Mouse (Mus musculus) stomach, embryonic 16.5 days (tissue): ENCODE measurements at regions not wholly inside any gene's neighbourhood (a gene's known extent, or its start where the extent isn't known, plus 50 kb on each side); places are given as distances from the start of the nearest gene placed in this dataset.
A peak's percentile ranks its signal among the peaks of the same experiment; 100 is the strongest.

Experiments
- ATAC-seq: fragments of 200-750 bp; cut with Nextera tagmentation; 2 replicates; pipeline ENCODE4 v1.8.0; 2017; ENCODE audit warnings: moderate number of reproducible peaks, moderate TSS enrichment; ENCODE audit not compliant: insufficient read depth, low FRiP score
- H3K27ac ChIP-seq: fragments of 300-500 bp; sonication (generic); 2 replicates; pipeline ENCODE4 v1.5.1; 2014; ENCODE audit warnings: low read length
- H3K27me3 ChIP-seq: fragments of 300-500 bp; sonication (generic); 2 replicates; pipeline ENCODE4 v1.6.1; 2014; ENCODE audit warnings: low read length, control low read depth, mixed read lengths; ENCODE audit not compliant: control insufficient read depth, insufficient read depth
- H3K36me3 ChIP-seq: fragments of 300-500 bp; sonication (generic); 2 replicates; pipeline ENCODE4 v1.6.1; 2014; ENCODE audit warnings: low read length; ENCODE audit not compliant: control insufficient read depth, insufficient read depth
- H3K4me1 ChIP-seq: fragments of 300-500 bp; sonication (generic); 2 replicates; pipeline ENCODE4 v1.6.1; 2014; ENCODE audit warnings: low read length, control low read depth, mixed read lengths; ENCODE audit not compliant: control insufficient read depth, insufficient read depth
- H3K4me2 ChIP-seq: fragments of 300-500 bp; sonication (generic); 2 replicates; pipeline ENCODE4 v1.6.1; 2014; ENCODE audit warnings: low read depth, low read length, mixed read lengths
- H3K4me3 ChIP-seq: fragments of 300-500 bp; sonication (generic); replicated peaks from 2 replicates; pipeline ENCODE4 v1.5.1; 2014; ENCODE audit warnings: mild to moderate bottlenecking, low read length
- H3K9ac ChIP-seq: fragments of 300-500 bp; sonication (generic); 2 replicates; pipeline ENCODE4 v1.6.1; 2014; ENCODE audit warnings: low read length
- H3K9me3 ChIP-seq: fragments of 300-500 bp; sonication (generic); replicated peaks from 2 replicates; pipeline ENCODE4 v1.6.1; 2016; ENCODE audit warnings: low read length, control low read depth; ENCODE audit not compliant: control insufficient read depth
- WGBS: fragments of 180-500 bp; shearing (Covaris S2); extraction: QIAGEN DNeasy Blood & Tissue Kit; methylation state at CpG from one replicate; pipeline ENCODE4 v1.1.7; 2014; 5-methylcytosine and 5-hydroxymethylcytosine counted together

DNA sequence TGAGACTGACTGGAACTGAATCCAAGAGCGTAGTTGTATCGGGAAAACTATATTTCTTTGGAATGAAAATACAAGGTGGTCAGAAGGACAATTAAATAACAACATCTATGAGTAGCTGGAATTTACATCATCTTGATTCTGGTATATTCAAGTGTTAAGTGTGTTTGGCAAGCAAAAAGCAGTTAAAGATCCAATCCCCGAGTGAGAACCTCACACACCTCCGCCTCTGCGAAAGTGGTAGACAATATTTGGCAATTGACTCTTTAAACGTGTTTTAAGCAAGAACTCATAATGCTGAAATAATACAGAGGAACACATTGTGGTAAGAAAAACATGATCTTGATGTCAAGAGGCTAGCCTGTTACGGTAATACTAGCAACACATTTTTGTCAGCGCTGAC is 231.2 kb upstream of the Dab2 start:
- no peaks in the 10 kb centered on the region for H3K36me3 ChIP-seq
- H3K27me3 ChIP-seq, result no peaks in the 10 kb centered on the region
- ATAC-seq, result no peak
- no peak overlapping the region for H3K4me3 ChIP-seq
- no peak overlapping the region for H3K27ac ChIP-seq
- no peaks in the 10 kb centered on the region for H3K9me3 ChIP-seq
- no peak overlapping the region for H3K9ac ChIP-seq
- no peak overlapping the region for H3K4me2 ChIP-seq
- H3K4me1 ChIP-seq, result no peaks in the 10 kb centered on the region
- WGBS, result 90% methylated on average over 8 of the region's 8 CpGs

DNA sequence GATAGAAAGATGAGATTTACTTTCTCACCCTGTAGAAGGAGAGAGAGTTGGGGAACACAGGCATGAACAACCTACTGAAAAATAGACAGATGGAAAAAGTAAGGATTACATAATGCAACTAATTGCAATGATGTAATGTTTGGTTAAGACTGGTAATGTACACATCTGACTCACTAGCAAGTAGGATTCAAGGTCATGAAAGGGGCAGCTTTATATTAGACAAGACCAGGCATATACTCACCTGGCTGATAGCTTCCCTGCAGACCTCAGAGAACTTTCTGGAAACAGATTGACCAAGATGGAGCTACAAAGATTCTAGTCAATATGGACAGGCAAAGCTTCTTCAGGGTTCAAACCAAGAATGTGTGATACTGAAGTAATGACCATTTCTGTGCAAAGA is 227.7 kb upstream of the Dab2 start:
- peak; percentile 68; the same call in 1 of the 2 replicates for ATAC-seq
- no peaks in the 10 kb centered on the region for H3K36me3 ChIP-seq
- no peaks in the 10 kb centered on the region for H3K9me3 ChIP-seq
- H3K9ac ChIP-seq, result no peak overlapping the region
- no peaks in the 10 kb centered on the region for H3K4me1 ChIP-seq
- no peak overlapping the region for H3K4me2 ChIP-seq
- H3K27ac ChIP-seq, result no peak overlapping the region
- no peaks in the 10 kb centered on the region for H3K27me3 ChIP-seq
- no peak overlapping the region for H3K4me3 ChIP-seq

DNA sequence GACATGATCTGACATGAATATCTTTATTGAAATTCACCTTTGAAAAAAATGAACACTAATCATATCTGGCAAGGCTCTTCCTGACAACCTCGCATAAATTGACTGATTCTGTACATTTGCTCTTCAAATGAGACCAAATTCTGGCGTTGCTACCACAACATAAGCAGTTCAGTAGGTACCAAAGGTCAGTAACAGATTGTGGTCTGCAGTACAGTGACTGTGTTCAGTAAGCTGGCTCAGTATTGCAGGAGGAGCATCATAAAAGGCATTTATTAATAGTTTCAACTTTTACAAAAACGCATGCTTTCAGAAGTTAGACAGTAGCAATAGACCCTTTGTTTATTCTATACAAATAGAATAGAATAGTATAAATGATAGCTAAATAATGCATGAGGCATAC is 226.7 kb upstream of the Dab2 start:
- Histone ChIP-seq H3K27ac (no peak overlapping the region), H3K4me3 (no peak overlapping the region), H3K27me3 (no peaks in the 10 kb centered on the region), H3K9ac (no peak overlapping the region), H3K4me1 (no peaks in the 10 kb centered on the region), H3K4me2 (no peak overlapping the region), H3K9me3 (no peaks in the 10 kb centered on the region), H3K36me3 (no peaks in the 10 kb centered on the region)
- no peak for ATAC-seq
- WGBS, result 60% methylated on average over 3 of the region's 3 CpGs

DNA sequence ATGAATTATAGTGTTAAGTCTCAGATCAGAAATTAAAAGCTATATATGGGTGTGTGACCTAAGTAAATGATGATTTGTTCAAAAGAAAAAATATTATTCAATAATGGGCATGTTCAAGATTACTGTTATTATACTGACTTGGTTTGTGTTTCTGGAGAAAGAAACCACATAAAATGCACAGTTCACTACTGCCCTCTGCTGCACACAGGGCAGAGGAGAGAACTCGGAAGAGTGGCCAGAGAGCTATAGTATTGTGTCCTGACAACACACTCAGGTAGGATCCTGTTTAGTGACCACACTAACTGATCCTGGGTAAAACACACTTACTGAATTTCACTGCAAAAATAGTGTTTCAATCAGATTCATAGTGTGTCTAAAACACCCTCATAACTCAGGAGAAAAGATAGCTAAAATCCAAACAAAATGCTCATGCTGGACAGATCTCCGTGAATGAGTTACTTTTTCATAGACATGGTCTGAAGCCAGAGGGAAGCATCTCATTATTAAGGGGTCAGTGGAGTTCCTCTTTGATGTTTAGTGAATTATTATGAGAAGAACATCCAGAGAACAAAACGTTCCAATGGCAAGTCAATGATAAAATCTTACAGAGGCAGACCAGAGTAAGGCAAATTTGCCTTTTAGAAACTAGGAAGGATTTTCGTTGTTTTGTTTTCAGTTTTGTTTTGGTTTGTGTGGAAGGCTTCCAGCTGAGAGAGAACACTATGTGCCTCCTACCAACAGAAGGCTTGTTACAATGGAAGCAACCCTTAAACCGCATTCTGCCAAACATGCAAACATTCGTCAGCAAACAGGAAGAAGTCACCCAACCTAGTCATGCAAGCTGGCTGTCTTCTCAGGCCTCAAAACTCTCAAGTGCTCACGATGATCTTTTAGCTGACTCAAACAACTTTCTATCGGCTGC is 218.6 kb upstream of the Dab2 start:
- Histone ChIP-seq H3K4me1 (no peaks in the 10 kb centered on the region), H3K36me3 (no peaks in the 10 kb centered on the region), H3K9ac (no peak overlapping the region), H3K27me3 (no peaks in the 10 kb centered on the region), H3K4me3 (no peak overlapping the region), H3K27ac (no peak overlapping the region), H3K4me2 (no peak overlapping the region; the same call in 1 of the 2 replicates), H3K9me3 (no peaks in the 10 kb centered on the region)
- ATAC-seq, result no peak
- WGBS, result 52% methylated on average over 8 of the region's 8 CpGs

DNA sequence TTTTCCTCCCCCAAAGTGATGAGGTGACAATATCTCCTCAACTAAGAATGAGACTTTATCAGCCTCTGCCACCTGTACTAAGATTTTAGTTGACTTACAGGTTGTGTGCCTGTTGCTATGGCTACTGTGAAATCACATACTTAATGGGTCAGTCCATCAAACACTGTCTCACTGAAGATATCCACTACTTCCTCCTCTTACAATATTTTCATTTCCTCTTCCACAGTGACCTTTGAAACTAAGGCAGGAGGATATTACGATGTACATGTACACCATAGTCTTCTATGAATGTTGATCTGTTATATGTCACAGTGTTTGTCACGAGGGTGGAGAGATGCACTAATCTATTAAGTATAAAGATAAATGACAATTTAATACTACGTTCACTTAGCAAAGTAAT is 212.4 kb upstream of the Dab2 start:
- ATAC-seq, result no peak
- H3K4me2 ChIP-seq, result no peak overlapping the region
- H3K27me3 ChIP-seq, result no peaks in the 10 kb centered on the region

DNA sequence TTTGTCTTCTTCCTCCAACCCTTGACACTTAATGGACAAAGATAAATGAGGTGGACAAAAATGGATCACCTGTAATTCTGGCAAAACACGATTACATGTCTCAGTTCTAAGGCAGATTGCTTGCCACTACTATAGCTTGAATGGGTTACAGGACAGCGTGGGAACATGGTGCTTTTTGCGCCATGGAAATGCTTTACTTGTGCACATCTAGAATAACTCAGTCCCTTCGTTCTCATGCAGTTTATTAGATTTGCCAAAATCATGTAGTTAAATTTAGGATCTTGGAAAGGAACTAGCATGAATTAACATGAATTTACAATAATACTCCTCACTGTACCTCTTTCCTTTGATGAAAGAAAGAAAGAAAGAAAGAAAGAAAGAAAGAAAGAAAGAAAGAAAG is 211.1 kb upstream of the Dab2 start:
- no peaks in the 10 kb centered on the region for H3K4me1 ChIP-seq
- no peaks in the 10 kb centered on the region for H3K27me3 ChIP-seq
- no peak overlapping the region for H3K4me2 ChIP-seq
- no peak overlapping the region for H3K4me3 ChIP-seq
- H3K9ac ChIP-seq, result no peak overlapping the region
- WGBS, result 77% methylated on average over 4 of the region's 4 CpGs
- no peak for ATAC-seq
- no peaks in the 10 kb centered on the region for H3K36me3 ChIP-seq
- H3K9me3 ChIP-seq, result no peaks in the 10 kb centered on the region
- H3K27ac ChIP-seq, result no peak overlapping the region

More for the DNA sequence above, 212.4 kb upstream of the Dab2 start:
- Histone ChIP-seq H3K9me3 (no peaks in the 10 kb centered on the region), H3K27ac (no peak overlapping the region), H3K4me1 (no peaks in the 10 kb centered on the region), H3K4me3 (no peak overlapping the region), H3K36me3 (no peaks in the 10 kb centered on the region), H3K9ac (no peak overlapping the region)
- WGBS, result 68% methylated on average over 3 of the region's 3 CpGs

DNA sequence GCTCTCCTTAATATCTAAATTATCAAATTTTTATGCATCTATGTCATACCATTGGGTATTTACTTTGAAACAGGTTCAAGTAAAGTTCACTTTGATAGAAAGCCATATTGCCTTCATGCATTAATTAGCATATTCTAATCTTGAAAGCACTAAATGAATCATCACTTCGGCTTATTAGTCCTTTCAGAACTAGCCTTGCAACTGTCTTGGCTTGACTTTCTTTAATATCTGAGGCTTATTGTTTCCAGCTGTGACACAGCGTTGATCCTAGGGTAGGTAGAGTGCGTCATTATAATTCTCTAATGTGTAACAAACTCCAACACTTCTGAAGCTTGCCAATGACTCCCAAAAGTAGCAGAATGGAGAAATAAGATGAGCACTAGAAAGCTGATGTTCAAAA is 169.9 kb upstream of the Dab2 start:
- H3K27ac ChIP-seq, result no peak overlapping the region
- no peaks in the 10 kb centered on the region for H3K4me1 ChIP-seq
- H3K4me3 ChIP-seq, result no peak overlapping the region
- no peak overlapping the region for H3K9ac ChIP-seq
- no peak overlapping the region for H3K4me2 ChIP-seq
- no peak for ATAC-seq
- H3K9me3 ChIP-seq, result no peaks in the 10 kb centered on the region
- H3K36me3 ChIP-seq, result no peaks in the 10 kb centered on the region
- WGBS, result 78% methylated on average over 3 of the region's 3 CpGs
- H3K27me3 ChIP-seq, result no peaks in the 10 kb centered on the region

DNA sequence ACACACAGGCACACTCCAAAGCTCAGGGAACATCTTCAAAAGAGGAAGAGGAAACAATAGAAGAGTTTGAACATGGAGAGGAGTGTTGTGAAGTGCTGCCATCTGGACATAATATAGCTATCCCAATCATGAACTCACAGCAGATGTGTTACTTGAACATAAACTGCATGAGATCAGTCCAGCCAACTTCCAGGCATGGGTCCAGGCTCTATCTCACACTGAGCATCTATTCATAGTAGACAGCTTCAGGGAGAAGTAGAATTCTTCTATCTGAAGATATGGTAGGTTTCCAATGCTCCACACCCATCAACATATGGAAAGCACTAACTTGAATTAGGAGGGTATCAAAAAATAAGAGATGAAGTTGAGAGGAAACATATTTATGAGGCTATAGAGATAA is 167.4 kb upstream of the Dab2 start:
- Histone ChIP-seq H3K9me3 (no peaks in the 10 kb centered on the region), H3K27me3 (no peaks in the 10 kb centered on the region), H3K4me3 (no peak overlapping the region), H3K27ac (no peak overlapping the region), H3K4me1 (no peaks in the 10 kb centered on the region), H3K36me3 (no peaks in the 10 kb centered on the region), H3K4me2 (no peak overlapping the region), H3K9ac (no peak overlapping the region)
- ATAC-seq, result no peak

DNA sequence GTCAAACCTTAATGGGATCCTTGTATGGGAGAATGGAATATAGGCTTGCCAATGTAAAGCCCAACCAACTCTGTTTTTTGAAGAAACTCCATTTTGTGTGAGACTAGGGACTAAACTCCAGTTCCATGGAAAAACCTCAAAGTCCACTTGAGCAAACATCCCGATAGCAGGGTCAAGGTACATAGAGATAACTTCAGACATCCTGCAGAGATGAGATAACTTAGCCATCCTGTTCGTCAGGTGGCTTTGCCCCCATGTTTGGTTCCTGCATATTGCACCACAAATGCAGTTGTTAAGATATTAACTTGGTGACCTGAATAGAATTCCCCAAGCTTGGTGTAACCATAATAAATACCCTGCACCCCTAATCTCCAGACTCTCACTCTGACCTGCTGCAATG is 154.5 kb upstream of the Dab2 start:
- H3K4me3 ChIP-seq, result no peak overlapping the region
- no peaks in the 10 kb centered on the region for H3K27me3 ChIP-seq
- no peaks in the 10 kb centered on the region for H3K36me3 ChIP-seq
- no peaks in the 10 kb centered on the region for H3K9me3 ChIP-seq
- WGBS, result 70% methylated on average over 2 of the region's 2 CpGs
- no peak overlapping the region for H3K9ac ChIP-seq
- no peaks in the 10 kb centered on the region for H3K4me1 ChIP-seq
- no peak for ATAC-seq
- H3K27ac ChIP-seq, result no peak overlapping the region
- no peak overlapping the region for H3K4me2 ChIP-seq
